Mouse (Mus musculus): Measurements from ENCODE around the gene Gm21974. TPM values are rescaled to one million over a fixed set of nuclear protein-coding genes. Genes with fewer than 3 reads are reported as not detected.
A peak's percentile ranks its signal among the peaks of the same experiment; 100 is the strongest.

Gene Gm21974
- total and polyA plus RNA-seq, 2 experiments from 2014 or later, result 0.16 TPM; not detected in 1

- ATAC-seq (ENCODE audit: low FRiP score) (peak; percentile 94), DNase-seq (ENCODE audit: low spot score) (peak; percentile 95)
- H3K4me3 ChIP-seq (ENCODE audit: low read depth, low read length), result peak overlapping the region; percentile 69
- peak overlapping the region; percentile 55 for H3K4me2 ChIP-seq (ENCODE audit: low read depth, low read length, poor library complexity, severe bottlenecking)
- H3K9me3 ChIP-seq (ENCODE audit: low read length), result no peaks in the 10 kb centered on the region
- peak overlapping the region; percentile 85 for H3K27ac ChIP-seq (ENCODE audit: low read depth, low read length)
- 0 out of 2 replicates have a peak, but pooled peaks cover 1% of the 10 kb centered on the region for H3K27me3 ChIP-seq (ENCODE audit: insufficient read depth, low read length)
- WGBS, result 6% methylated on average over 32 of the region's 32 CpGs
- no peaks in the 10 kb centered on the region for H3K36me3 ChIP-seq (ENCODE audit: insufficient read depth, low read length)
- H3K4me1 ChIP-seq (ENCODE audit: insufficient read depth, low read length), result peaks cover 5% of the 10 kb centered on the region; the same call in 1 of the 2 replicates
- peak overlapping the region; percentile 83 for H3K9ac ChIP-seq (replicated peaks; ENCODE audit: low read length, poor library complexity, severe bottlenecking)
- peak; percentile 99 for TF ChIP-seq CTCF (IDR thresholded peaks at IDR 0.05)
Observed at GRCm38 (mm10) chr7:127935028-127935722, 39.9 kb upstream of the Gm21974 start.

- DNase-seq (ENCODE audit: low spot score) (no peak), ATAC-seq (ENCODE audit: low FRiP score) (no peak)
- WGBS, result 82% methylated on average over 5 of the region's 5 CpGs
- H3K4me2 ChIP-seq (ENCODE audit: low read depth, low read length, poor library complexity, severe bottlenecking), result no peak overlapping the region
- H3K4me1 ChIP-seq (ENCODE audit: insufficient read depth, low read length), result peaks cover 5% of the 10 kb centered on the region; the same call in 1 of the 2 replicates
- H3K36me3 ChIP-seq (ENCODE audit: insufficient read depth, low read length), result no peaks in the 10 kb centered on the region
- no peak overlapping the region for H3K4me3 ChIP-seq (ENCODE audit: low read depth, low read length)
- H3K9ac ChIP-seq (replicated peaks; ENCODE audit: low read length, poor library complexity, severe bottlenecking), result no peak overlapping the region
- no peaks in the 10 kb centered on the region for H3K9me3 ChIP-seq (ENCODE audit: low read length)
- no peak for TF ChIP-seq CTCF (IDR thresholded peaks at IDR 0.05)
- peaks cover 8% of the 10 kb centered on the region; the same call in 1 of the 2 replicates for H3K27me3 ChIP-seq (ENCODE audit: insufficient read depth, low read length)
- H3K27ac ChIP-seq (ENCODE audit: low read depth, low read length), result no peak overlapping the region
Observed at GRCm38 (mm10) chr7:127934075-127934474, 38.8 kb upstream of the Gm21974 start.

- TF ChIP-seq CTCF (IDR thresholded peaks at IDR 0.05), result no peak
- no peaks in the 10 kb centered on the region for H3K36me3 ChIP-seq (ENCODE audit: insufficient read depth, low read length)
- H3K27me3 ChIP-seq (ENCODE audit: insufficient read depth, low read length), result peaks cover 11% of the 10 kb centered on the region; the same call in 1 of the 2 replicates
- H3K9me3 ChIP-seq (ENCODE audit: low read length), result no peaks in the 10 kb centered on the region
- no peak overlapping the region for H3K4me2 ChIP-seq (ENCODE audit: low read depth, low read length, poor library complexity, severe bottlenecking)
- no peak for DNase-seq (ENCODE audit: low spot score)
- WGBS, result 22% methylated on average over 13 of the region's 13 CpGs
- no peak for ATAC-seq (ENCODE audit: low FRiP score)
- no peak overlapping the region for H3K4me3 ChIP-seq (ENCODE audit: low read depth, low read length)
- no peak overlapping the region for H3K27ac ChIP-seq (ENCODE audit: low read depth, low read length)
- H3K4me1 ChIP-seq (ENCODE audit: insufficient read depth, low read length), result peaks cover 5% of the 10 kb centered on the region; the same call in 1 of the 2 replicates
- H3K9ac ChIP-seq (replicated peaks; ENCODE audit: low read length, poor library complexity, severe bottlenecking), result no peak overlapping the region
Observed at GRCm38 (mm10) chr7:127932273-127933031, 37.2 kb upstream of the Gm21974 start.

GRCm38 (mm10) chr7:127931351-127932135 lies 36.3 kb upstream of the Gm21974 start:
- H3K27me3 ChIP-seq (ENCODE audit: insufficient read depth, low read length), result peaks cover 11% of the 10 kb centered on the region; the same call in 1 of the 2 replicates
- H3K4me2 ChIP-seq (ENCODE audit: low read depth, low read length, poor library complexity, severe bottlenecking), result no peak overlapping the region
- 0 out of 2 replicates have a peak overlapping the region, but pooled peaks have one; percentile 2 for H3K9ac ChIP-seq (replicated peaks; ENCODE audit: low read length, poor library complexity, severe bottlenecking)
- 36% methylated on average over 13 of the region's 13 CpGs for WGBS
- H3K9me3 ChIP-seq (ENCODE audit: low read length), result no peaks in the 10 kb centered on the region
- H3K27ac ChIP-seq (ENCODE audit: low read depth, low read length), result no peak overlapping the region
- TF ChIP-seq CTCF (IDR thresholded peaks at IDR 0.05), result no peak
- H3K4me1 ChIP-seq (ENCODE audit: insufficient read depth, low read length), result peaks cover 5% of the 10 kb centered on the region; the same call in 1 of the 2 replicates
- DNase-seq (ENCODE audit: low spot score) (no peak), ATAC-seq (ENCODE audit: low FRiP score) (no peak)
- H3K4me3 ChIP-seq (ENCODE audit: low read depth, low read length), result no peak overlapping the region
- H3K36me3 ChIP-seq (ENCODE audit: insufficient read depth, low read length), result 0 out of 2 replicates have a peak, but pooled peaks cover 5% of the 10 kb centered on the region

DNA sequence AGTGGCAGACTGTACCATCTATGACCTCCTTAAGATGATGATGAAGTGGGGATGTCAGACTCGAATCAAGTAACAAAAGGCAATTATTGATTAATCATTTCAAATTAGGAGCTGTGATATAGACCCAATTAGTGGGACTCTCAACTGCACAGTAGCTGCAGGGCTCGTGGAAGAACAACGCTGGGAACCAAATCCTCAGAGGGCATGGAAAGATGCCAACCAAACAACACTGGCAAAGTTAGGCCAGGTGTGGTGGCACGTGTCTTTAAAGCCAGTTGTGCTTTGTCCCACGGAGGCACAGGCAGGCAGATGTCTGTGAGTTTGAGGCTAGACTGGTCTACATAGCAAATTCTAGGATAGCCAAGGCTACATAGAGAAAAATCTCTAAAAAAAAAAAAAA lies 35.4 kb upstream of the Gm21974 start:
- 78% methylated on average over 5 of the region's 5 CpGs for WGBS
- no peak for TF ChIP-seq CTCF (IDR thresholded peaks at IDR 0.05)
- H3K9me3 ChIP-seq (ENCODE audit: low read length), result no peaks in the 10 kb centered on the region
- DNase-seq (ENCODE audit: low spot score) (no peak), ATAC-seq (ENCODE audit: low FRiP score) (no peak)
- no peaks in the 10 kb centered on the region for H3K4me1 ChIP-seq (ENCODE audit: insufficient read depth, low read length)
- peaks cover 8% of the 10 kb centered on the region; the same call in 1 of the 2 replicates for H3K36me3 ChIP-seq (ENCODE audit: insufficient read depth, low read length)
- no peak overlapping the region for H3K4me2 ChIP-seq (ENCODE audit: low read depth, low read length, poor library complexity, severe bottlenecking)
- no peak overlapping the region for H3K27ac ChIP-seq (ENCODE audit: low read depth, low read length)
- H3K27me3 ChIP-seq (ENCODE audit: insufficient read depth, low read length), result peaks cover 11% of the 10 kb centered on the region; the same call in 1 of the 2 replicates
- no peak overlapping the region for H3K9ac ChIP-seq (replicated peaks; ENCODE audit: low read length, poor library complexity, severe bottlenecking)
- H3K4me3 ChIP-seq (ENCODE audit: low read depth, low read length), result no peak overlapping the region
